Mouse (Mus musculus) forebrain, postnatal 0 days (tissue): Measurements from ENCODE around the gene Ilf2. TPM values are rescaled to one million over a fixed set of nuclear protein-coding genes. Genes with fewer than 3 reads are reported as not detected.
A peak's percentile ranks its signal among the peaks of the same experiment; 100 is the strongest.

Experiments used
- ATAC-seq: fragments of 200-750 bp; cut with Nextera tagmentation; 2 replicates; pipeline ENCODE4 v1.8.0; 2017; ENCODE audit warnings: mild to moderate bottlenecking, moderate library complexity
- DNase-seq: peaks from one replicate; pipeline ENCODE4 v3.0.0-alpha.2; 2015
- H3K27ac ChIP-seq: fragments of 300-500 bp; sonication (generic); 2 replicates; pipeline ENCODE4 v1.5.1; 2014; ENCODE audit warnings: low read depth, mild to moderate bottlenecking, antibody characterized with exemption, low read length, moderate library complexity, mixed read lengths
- H3K27me3 ChIP-seq: fragments of 300-500 bp; sonication (generic); 2 replicates; pipeline ENCODE4 v1.6.1; 2014; ENCODE audit warnings: mild to moderate bottlenecking, low read length, mixed read lengths; ENCODE audit not compliant: insufficient read depth
- H3K36me3 ChIP-seq: fragments of 300-500 bp; sonication (generic); 2 replicates; pipeline ENCODE4 v1.6.1; 2014; ENCODE audit warnings: mild to moderate bottlenecking, moderate library complexity; ENCODE audit not compliant: insufficient read depth
- H3K4me1 ChIP-seq: fragments of 300-500 bp; sonication (generic); 2 replicates; pipeline ENCODE4 v1.6.1; 2014; ENCODE audit warnings: antibody characterized with exemption; ENCODE audit not compliant: insufficient read depth
- H3K4me2 ChIP-seq: fragments of 300-500 bp; sonication (generic); 2 replicates; pipeline ENCODE4 v1.6.1; 2014; ENCODE audit warnings: low read depth, mild to moderate bottlenecking, moderate library complexity
- H3K4me3 ChIP-seq: fragments of 300-500 bp; sonication (generic); 2 replicates; pipeline ENCODE4 v1.5.1; 2014; ENCODE audit warnings: low read depth, low read length, mixed read lengths
- H3K9ac ChIP-seq: fragments of 300-500 bp; sonication (generic); 2 replicates; pipeline ENCODE4 v1.6.1; 2014; ENCODE audit warnings: mild to moderate bottlenecking
- H3K9me3 ChIP-seq: fragments of 300-500 bp; sonication (generic); 2 replicates; pipeline ENCODE4 v1.6.1; 2016; ENCODE audit warnings: low read length
- CTCF ChIP-seq: sonication (generic); IDR thresholded peaks from 2 replicates; pipeline ENCODE4 v1.5.1; 2016; ENCODE audit warnings: antibody characterized with exemption, control low read depth, low read depth
- WGBS: fragments of 180-500 bp; shearing (Covaris S2); extraction: QIAGEN DNeasy Blood & Tissue Kit; methylation state at CpG from one replicate; pipeline ENCODE4 v1.1.7; 2014; 5-methylcytosine and 5-hydroxymethylcytosine counted together
- polyA plus RNA-seq: library from polyadenylated mRNA; unstranded; fragments of >200 nt; fragmentation: Nextera tagmentation; extraction: Ambion mirVana; gene quantifications from 2 replicates; pipeline ENCODE4 v1.2.1, GENCODE M21; 2015
- total RNA-seq: library from RNA; depleted of rRNA; stranded (reverse); fragments of >200 nt; gene quantifications from 2 replicates; pipeline ENCODE4 v1.2.3, GENCODE M21; 2014

Gene Ilf2
- total and polyA plus RNA-seq, 2 experiments from 2014 or later: 191 to 199 TPM

DNA sequence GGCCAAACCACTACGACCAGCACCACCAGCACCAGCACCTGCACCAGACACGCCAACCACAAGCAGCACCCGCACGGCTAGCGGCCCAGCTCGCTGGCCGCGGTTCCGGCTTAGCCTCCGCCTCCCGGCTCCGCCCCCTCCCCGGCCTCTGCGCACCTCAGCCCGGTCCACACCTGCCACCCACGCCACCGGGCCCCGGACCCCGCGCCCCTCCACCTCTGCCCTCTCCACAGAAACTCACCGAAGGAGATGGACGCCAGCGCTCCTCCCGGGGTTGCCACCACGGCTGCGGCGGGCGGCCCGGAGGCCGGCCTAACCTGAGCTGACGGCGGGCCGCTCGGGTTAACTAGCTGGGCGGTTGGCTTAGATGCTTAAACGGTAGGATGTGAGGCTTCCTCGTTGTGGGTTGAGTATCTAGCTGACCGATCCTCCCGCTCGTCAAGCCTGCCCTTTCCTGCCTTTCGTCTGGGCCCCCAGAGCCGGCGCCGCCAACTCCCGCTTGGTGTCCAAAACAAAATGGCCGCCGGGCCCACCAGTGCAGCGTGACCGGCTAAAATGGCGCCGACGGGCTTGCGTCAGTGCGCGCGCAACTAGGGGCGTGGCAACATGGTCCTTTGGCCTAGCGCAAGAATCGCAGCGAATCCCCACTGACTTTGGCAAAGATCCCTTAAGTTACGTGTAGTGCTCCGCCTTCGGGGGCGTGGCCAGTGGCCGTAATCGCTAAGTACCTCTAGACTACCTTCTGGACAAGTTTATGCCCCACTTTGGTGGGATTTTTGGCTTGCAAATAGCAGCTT is 33.2 kb downstream of the Ilf2 start, which contains the start of gene Chtop:
Gene Chtop, minus strand, starts transcription at position 549 of the 797 bp plus-strand sequence.
- peaks cover 6% of the 10 kb centered on the region; the same call in 1 of the 2 replicates for H3K27me3 ChIP-seq
- no peaks in the 10 kb centered on the region for H3K9me3 ChIP-seq
- H3K36me3 ChIP-seq: peaks cover 27% of the 10 kb centered on the region; the same call in 1 of the 2 replicates
- ATAC-seq (peak; percentile 94), DNase-seq (peak; percentile 100)
- H3K27ac ChIP-seq: peak within 1 kb of the TSS; percentile 96
- TF ChIP-seq CTCF: no peak
- peaks cover 9% of the 10 kb centered on the region for H3K4me1 ChIP-seq
- peak within 1 kb of the TSS; percentile 100 for H3K9ac ChIP-seq
- 1% methylated on average over 64 of the region's 66 CpGs for WGBS
- H3K4me3 ChIP-seq: peak within 1 kb of the TSS; percentile 97
- H3K4me2 ChIP-seq: peak within 1 kb of the TSS; percentile 55

DNA sequence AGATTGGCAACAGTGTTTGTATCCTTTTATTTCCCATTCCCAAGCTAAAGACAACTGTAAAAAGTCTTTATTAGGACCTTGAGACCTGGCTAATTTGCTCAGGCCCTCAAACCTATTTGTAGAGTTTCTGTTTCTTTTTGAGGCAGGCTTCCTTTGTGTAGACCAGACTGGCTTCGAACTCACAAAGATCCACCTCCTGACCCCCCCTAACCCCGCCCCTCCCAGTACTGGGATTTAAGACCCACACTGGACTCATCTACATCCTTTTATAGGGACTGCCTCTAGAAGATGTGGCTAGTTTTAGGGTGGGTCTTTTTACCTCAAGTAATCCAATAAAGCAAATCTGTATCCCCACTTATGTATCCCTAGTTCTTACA is 33.8 kb downstream of the Ilf2 start:
- WGBS: 9% methylated on average over 2 of the region's 2 CpGs
- Histone ChIP-seq H3K27ac (peak overlapping the region; percentile 22; the same call in 1 of the 2 replicates), H3K4me2 (peak overlapping the region; percentile 50), H3K4me1 (peaks cover 12% of the 10 kb centered on the region), H3K9me3 (no peaks in the 10 kb centered on the region), H3K4me3 (peak overlapping the region; percentile 97), H3K36me3 (peaks cover 25% of the 10 kb centered on the region; the same call in 1 of the 2 replicates), H3K27me3 (peaks cover 12% of the 10 kb centered on the region; the same call in 1 of the 2 replicates), H3K9ac (no peak overlapping the region)
- TF ChIP-seq CTCF: no peak
- DNase-seq: no peak
- peak; percentile 1; the same call in 1 of the 2 replicates for ATAC-seq

DNA sequence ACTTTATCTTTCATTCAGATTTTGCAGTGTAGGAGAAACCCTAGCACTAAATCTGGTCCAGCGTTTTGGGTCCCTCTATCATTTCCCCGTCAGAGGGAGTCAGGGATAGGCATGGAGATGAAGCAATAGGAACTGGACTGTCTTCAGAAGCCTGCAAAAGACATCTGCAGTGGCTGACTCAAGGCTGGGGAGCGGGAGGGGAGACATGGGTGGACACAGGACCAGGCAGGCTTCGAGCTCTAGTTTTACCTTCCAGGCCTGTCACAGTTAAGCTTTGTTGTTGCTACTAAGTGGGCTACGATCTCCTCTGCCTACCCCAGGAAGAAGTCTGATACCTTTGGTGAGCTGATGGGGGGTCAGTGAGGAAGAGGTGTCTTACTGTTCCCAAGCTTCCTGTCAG is 36.4 kb downstream of the Ilf2 start:
- 95% methylated on average over 5 of the region's 5 CpGs for WGBS
- H3K4me1 ChIP-seq: peaks cover 18% of the 10 kb centered on the region

GRCm38 (mm10) chr3:90512948-90513642 is 37.2 kb downstream of the Ilf2 start:
- WGBS: 82% methylated on average over 9 of the region's 9 CpGs
- no peak for ATAC-seq
- Histone ChIP-seq H3K9me3 (no peaks in the 10 kb centered on the region), H3K4me1 (peaks cover 12% of the 10 kb centered on the region), H3K4me3 (no peak overlapping the region), H3K4me2 (no peak overlapping the region), H3K27me3 (peaks cover 18% of the 10 kb centered on the region; the same call in 1 of the 2 replicates), H3K27ac (no peak overlapping the region), H3K9ac (no peak overlapping the region), H3K36me3 (no peaks in the 10 kb centered on the region)
- TF ChIP-seq CTCF: no peak
- DNase-seq: no peak

More for the DNA sequence above, 36.4 kb downstream of the Ilf2 start:
- H3K9me3 ChIP-seq: no peaks in the 10 kb centered on the region
- ATAC-seq (no peak), DNase-seq (no peak)
- H3K4me3 ChIP-seq: no peak overlapping the region
- 0 out of 2 replicates have a peak, but pooled peaks cover 5% of the 10 kb centered on the region for H3K36me3 ChIP-seq
- H3K4me2 ChIP-seq: no peak overlapping the region
- no peak for TF ChIP-seq CTCF
- no peak overlapping the region for H3K9ac ChIP-seq
- H3K27me3 ChIP-seq: peaks cover 18% of the 10 kb centered on the region; the same call in 1 of the 2 replicates
- no peak overlapping the region for H3K27ac ChIP-seq

DNA sequence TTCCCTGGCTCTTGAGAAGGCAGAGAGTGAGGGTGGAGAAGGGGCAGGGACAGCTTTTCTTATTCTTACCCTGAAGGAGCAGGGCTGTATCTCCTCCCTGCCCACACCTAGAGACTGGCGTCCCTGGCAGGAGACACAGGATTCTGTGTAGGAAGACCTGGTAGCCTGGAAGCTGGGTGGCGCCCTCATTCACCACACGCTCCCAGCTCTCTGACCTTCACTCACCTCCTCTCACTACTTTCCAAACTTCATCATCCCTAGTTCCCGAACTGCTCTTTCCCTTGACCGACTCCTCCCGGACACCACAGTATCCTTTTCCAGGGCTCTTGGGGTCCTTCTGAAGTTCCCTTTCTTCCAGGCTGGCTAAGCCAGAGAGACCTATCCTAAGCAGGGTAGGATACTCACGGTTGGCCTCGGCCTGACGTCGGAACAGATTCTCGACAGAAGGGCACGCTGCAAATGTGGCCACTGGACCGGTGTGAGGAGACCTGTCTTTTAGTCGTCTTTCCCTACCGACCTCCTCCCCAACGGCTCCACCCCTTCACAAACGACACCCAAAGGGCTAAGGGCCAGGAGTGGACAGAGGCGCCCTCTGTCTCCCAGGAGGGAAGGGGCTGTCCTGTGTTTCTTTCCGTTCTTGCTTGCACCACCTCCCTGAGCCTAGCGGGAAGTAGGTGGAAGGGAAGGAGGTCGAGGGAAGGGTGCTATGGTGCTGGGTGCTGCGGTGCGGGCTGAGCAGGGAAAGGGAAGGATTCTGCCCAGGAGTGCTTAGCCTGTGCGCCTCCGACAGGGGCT is 38.1 kb downstream of the Ilf2 start, which contains the start of the genes S100a1 and S100a13:
Gene S100a1, minus strand, starts transcription at position 597 of the 795 bp plus-strand sequence.
Gene S100a13, plus strand, starts transcription at position 640 of the 795 bp plus-strand sequence.
- Histone ChIP-seq H3K4me3 (peak within 1 kb of the TSS; percentile 33), H3K9me3 (no peaks in the 10 kb centered on the region), H3K4me1 (0 out of 2 replicates have a peak, but pooled peaks cover 9% of the 10 kb centered on the region), H3K36me3 (no peaks in the 10 kb centered on the region), H3K27ac (no peak within 1 kb of the TSS), H3K27me3 (peaks cover 18% of the 10 kb centered on the region; the same call in 1 of the 2 replicates), H3K4me2 (peak within 1 kb of the TSS; percentile 67), H3K9ac (peak within 1 kb of the TSS; percentile 40)
- DNase-seq (peak; percentile 32), ATAC-seq (peak; percentile 42)
- 5% methylated on average over 25 of the region's 25 CpGs for WGBS
- peak; percentile 39; the same call in 1 of the 2 replicates for TF ChIP-seq CTCF

DNA sequence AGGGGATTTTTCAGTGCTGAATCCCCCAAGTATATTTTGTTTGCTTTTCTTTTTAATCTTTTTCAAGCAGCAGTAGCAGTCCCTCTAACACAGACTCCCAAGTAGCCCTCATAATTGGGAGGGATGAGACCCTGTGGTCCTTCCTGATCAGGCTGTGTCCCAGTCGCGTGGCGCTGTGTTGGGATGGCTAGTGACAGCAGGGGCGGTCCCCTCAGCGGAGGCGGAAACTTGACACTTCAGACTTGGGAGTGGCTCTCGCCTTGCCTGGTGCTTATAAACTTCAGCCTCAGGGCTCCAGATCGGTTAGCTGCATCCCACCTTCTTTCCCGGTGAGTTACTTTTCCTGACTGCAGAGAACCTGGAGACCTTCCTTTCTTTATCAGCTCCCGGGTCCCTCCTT is 38.8 kb downstream of the Ilf2 start:
- peak overlapping the region; percentile 67 for H3K4me2 ChIP-seq
- under 1% methylated on average over 10 of the region's 10 CpGs for WGBS
- H3K4me1 ChIP-seq: 0 out of 2 replicates have a peak, but pooled peaks cover 9% of the 10 kb centered on the region
- no peaks in the 10 kb centered on the region for H3K9me3 ChIP-seq
- ATAC-seq: peak; percentile 38; the same call in 1 of the 2 replicates
- no peak overlapping the region for H3K27ac ChIP-seq
- H3K4me3 ChIP-seq: peak overlapping the region; percentile 33
- H3K27me3 ChIP-seq: peaks cover 18% of the 10 kb centered on the region; the same call in 1 of the 2 replicates
- no peak for DNase-seq
- no peaks in the 10 kb centered on the region for H3K36me3 ChIP-seq
- peak overlapping the region; percentile 40; the same call in 1 of the 2 replicates for H3K9ac ChIP-seq
- no peak for TF ChIP-seq CTCF
